Mouse (Mus musculus): Measurements from ENCODE around the gene Olfr214.

GRCm38 (mm10) chr6:116514832-116515231 lies 39.2 kb upstream of the Olfr214 start:
- TF ChIP-seq EP300 (IDR thresholded peaks at IDR 0.05; ENCODE audit: low read depth), result no peak
- no peak for TF ChIP-seq CTCF (IDR thresholded peaks at IDR 0.05; ENCODE audit: low read depth)
